Mouse (Mus musculus) heart, embryonic 12.5 days (tissue): ENCODE data around the gene Prdm1. TPM values are rescaled to one million over a fixed set of nuclear protein-coding genes. Genes with fewer than 3 reads are reported as not detected.

ENCODE experiments used
- ATAC-seq: fragments of 200-750 bp; cut with Nextera tagmentation; 2 replicates; pipeline ENCODE4 v1.8.0; 2017; ENCODE audit warnings: moderate TSS enrichment, moderate library complexity; ENCODE audit not compliant: insufficient number of reproducible peaks, low FRiP score
- H3K27ac ChIP-seq: fragments of 300-500 bp; sonication (generic); 2 replicates; pipeline ENCODE4 v1.5.1; 2016; ENCODE audit warnings: mild to moderate bottlenecking, moderate library complexity; ENCODE audit not compliant: poor library complexity, severe bottlenecking
- H3K27me3 ChIP-seq: fragments of 300-500 bp; sonication (generic); replicated peaks from 2 replicates; pipeline ENCODE4 v1.6.1; 2016; ENCODE audit warnings: mild to moderate bottlenecking, moderate library complexity
- H3K36me3 ChIP-seq: fragments of 300-500 bp; sonication (generic); 2 replicates; pipeline ENCODE4 v1.6.1; 2016; ENCODE audit warnings: mild to moderate bottlenecking, moderate library complexity
- H3K4me1 ChIP-seq: fragments of 300-500 bp; sonication (generic); replicated peaks from 2 replicates; pipeline ENCODE4 v1.6.1; 2016; ENCODE audit warnings: mild to moderate bottlenecking
- H3K4me2 ChIP-seq: fragments of 300-500 bp; sonication (generic); 2 replicates; pipeline ENCODE4 v1.6.1; 2016; ENCODE audit warnings: mild to moderate bottlenecking, moderate library complexity
- H3K4me3 ChIP-seq: fragments of 300-500 bp; sonication (generic); 2 replicates; pipeline ENCODE4 v1.5.1; 2016; ENCODE audit warnings: mild to moderate bottlenecking
- H3K9ac ChIP-seq: fragments of 300-500 bp; sonication (generic); 2 replicates; pipeline ENCODE4 v1.6.1; 2016; ENCODE audit warnings: mild to moderate bottlenecking, moderate library complexity
- H3K9me3 ChIP-seq: fragments of 300-500 bp; sonication (generic); replicated peaks from 2 replicates; pipeline ENCODE4 v1.6.1; 2016; ENCODE audit warnings: mild to moderate bottlenecking, moderate library complexity
- WGBS: fragments of 180-500 bp; shearing (Covaris S2); methylation state at CpG from one replicate; pipeline ENCODE4 v1.1.7; 2016; 5-methylcytosine and 5-hydroxymethylcytosine counted together
- polyA plus RNA-seq: library from polyadenylated mRNA; unstranded; fragments of >200 nt; fragmentation: Nextera tagmentation; extraction: Ambion mirVana; gene quantifications from 2 replicates; pipeline ENCODE4 v1.2.1, GENCODE M21; 2016

The Prdm1 gene
- polyA plus RNA-seq, 1 experiment from 2014 or later, result 0.23 TPM

DNA sequence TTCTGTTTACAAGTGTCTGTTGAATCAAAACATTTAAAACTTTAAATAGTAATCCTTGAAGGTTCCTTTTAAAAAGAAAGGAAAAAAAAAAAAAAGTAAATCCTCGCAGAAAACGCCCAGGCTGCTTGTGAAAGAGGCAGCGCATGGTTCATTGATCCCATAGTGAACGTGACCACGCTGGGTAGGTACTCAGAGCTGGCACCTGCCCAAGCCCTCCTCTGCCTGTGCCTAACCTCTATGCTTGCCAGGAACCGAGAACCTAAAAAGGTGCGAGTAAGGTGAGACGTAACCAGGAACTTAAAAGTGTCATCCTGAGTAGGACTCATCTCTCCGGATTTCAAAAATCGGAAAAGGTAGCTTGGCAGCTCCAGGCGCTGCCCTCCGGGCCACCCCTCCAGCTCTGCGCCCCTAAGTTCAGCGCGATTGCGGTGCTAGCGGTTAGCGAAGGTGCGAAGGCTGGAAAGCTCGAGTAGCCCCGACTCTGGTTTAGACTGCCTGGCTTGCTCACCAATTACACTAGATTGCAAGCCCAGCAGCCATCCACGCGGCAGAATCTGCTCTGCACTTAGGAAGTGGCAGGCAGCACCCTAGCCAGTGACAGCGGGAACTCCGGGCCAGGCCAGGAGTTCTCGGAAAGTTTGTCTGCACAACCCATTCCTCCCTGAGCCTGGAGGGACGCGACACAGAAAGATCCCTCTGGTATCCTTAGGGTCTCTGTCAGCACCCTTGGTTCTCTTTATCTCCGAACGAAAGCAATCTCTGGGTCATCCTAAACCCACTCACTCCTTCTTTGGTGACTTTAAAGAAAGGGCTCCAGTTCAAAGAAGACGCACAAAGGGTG is 1.3 kb downstream of the Prdm1 start:
- peak overlapping the region; percentile 68 for H3K4me2 ChIP-seq
- H3K9ac ChIP-seq, result no peak overlapping the region
- no peaks in the 10 kb centered on the region for H3K9me3 ChIP-seq
- H3K27ac ChIP-seq, result no peak overlapping the region
- 2% methylated on average over 31 of the region's 31 CpGs for WGBS
- no peaks in the 10 kb centered on the region for H3K36me3 ChIP-seq
- H3K4me1 ChIP-seq, result peaks cover 17% of the 10 kb centered on the region
- ATAC-seq, result no peak
- peaks cover 44% of the 10 kb centered on the region for H3K27me3 ChIP-seq
- H3K4me3 ChIP-seq, result peak overlapping the region; percentile 35

DNA sequence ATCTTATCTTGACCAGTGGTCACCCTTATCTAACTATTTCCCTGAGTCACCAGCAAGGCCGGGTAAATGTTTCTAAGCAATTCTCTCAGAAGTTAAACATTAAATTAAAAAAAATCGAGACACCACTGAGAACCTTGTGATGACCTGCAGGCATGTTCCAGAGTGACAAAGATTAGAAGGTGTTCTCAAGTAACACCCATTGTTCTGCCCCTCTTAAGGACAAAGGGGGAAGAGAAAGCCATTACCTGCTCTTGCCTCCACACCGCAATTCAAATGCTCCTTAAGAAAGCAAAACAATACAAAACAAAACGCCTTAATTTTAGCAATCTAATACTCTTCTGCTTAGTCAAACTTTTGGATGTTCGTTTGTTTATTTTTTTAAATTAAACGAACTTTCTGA is 8.1 kb downstream of the Prdm1 start:
- ATAC-seq, result no peak
- H3K27ac ChIP-seq, result no peak overlapping the region
- 34% methylated on average over 6 of the region's 6 CpGs for WGBS
- no peak overlapping the region for H3K4me2 ChIP-seq
- H3K4me1 ChIP-seq, result no peaks in the 10 kb centered on the region
- no peak overlapping the region for H3K9ac ChIP-seq
- H3K4me3 ChIP-seq, result no peak overlapping the region
- no peaks in the 10 kb centered on the region for H3K9me3 ChIP-seq
- peaks cover 16% of the 10 kb centered on the region for H3K27me3 ChIP-seq
- H3K36me3 ChIP-seq, result no peaks in the 10 kb centered on the region

GRCm38 (mm10) chr10:44518631-44519030 is 9.7 kb downstream of the Prdm1 start:
- Histone ChIP-seq H3K36me3 (no peaks in the 10 kb centered on the region), H3K27ac (no peak overlapping the region), H3K4me1 (no peaks in the 10 kb centered on the region), H3K4me2 (no peak overlapping the region), H3K9me3 (no peaks in the 10 kb centered on the region), H3K27me3 (peaks cover 9% of the 10 kb centered on the region; the same call in 1 of the 2 replicates), H3K9ac (no peak overlapping the region), H3K4me3 (no peak overlapping the region)
- ATAC-seq, result no peak
- 55% methylated on average over 7 of the region's 7 CpGs for WGBS

GRCm38 (mm10) chr10:44513108-44513507 is 15.2 kb downstream of the Prdm1 start:
- H3K9ac ChIP-seq, result no peak overlapping the region
- no peaks in the 10 kb centered on the region for H3K9me3 ChIP-seq
- H3K4me3 ChIP-seq, result no peak overlapping the region
- WGBS, result 79% methylated on average over 5 of the region's 5 CpGs
- H3K4me2 ChIP-seq, result no peak overlapping the region
- H3K27ac ChIP-seq, result no peak overlapping the region
- H3K36me3 ChIP-seq, result no peaks in the 10 kb centered on the region
- H3K4me1 ChIP-seq, result no peaks in the 10 kb centered on the region
- H3K27me3 ChIP-seq, result peaks cover 16% of the 10 kb centered on the region; the same call in 1 of the 2 replicates
- ATAC-seq, result no peak

GRCm38 (mm10) chr10:44511029-44511428 is 17.3 kb downstream of the Prdm1 start:
- 77% methylated on average over 3 of the region's 3 CpGs for WGBS
- no peak for ATAC-seq
- no peak overlapping the region for H3K9ac ChIP-seq
- no peak overlapping the region for H3K4me2 ChIP-seq
- H3K4me3 ChIP-seq, result no peak overlapping the region
- H3K9me3 ChIP-seq, result no peaks in the 10 kb centered on the region
- no peak overlapping the region for H3K27ac ChIP-seq
- H3K27me3 ChIP-seq, result peaks cover 16% of the 10 kb centered on the region; the same call in 1 of the 2 replicates
- 0 out of 2 replicates have a peak, but pooled peaks cover 3% of the 10 kb centered on the region for H3K4me1 ChIP-seq
- H3K36me3 ChIP-seq, result no peaks in the 10 kb centered on the region

DNA sequence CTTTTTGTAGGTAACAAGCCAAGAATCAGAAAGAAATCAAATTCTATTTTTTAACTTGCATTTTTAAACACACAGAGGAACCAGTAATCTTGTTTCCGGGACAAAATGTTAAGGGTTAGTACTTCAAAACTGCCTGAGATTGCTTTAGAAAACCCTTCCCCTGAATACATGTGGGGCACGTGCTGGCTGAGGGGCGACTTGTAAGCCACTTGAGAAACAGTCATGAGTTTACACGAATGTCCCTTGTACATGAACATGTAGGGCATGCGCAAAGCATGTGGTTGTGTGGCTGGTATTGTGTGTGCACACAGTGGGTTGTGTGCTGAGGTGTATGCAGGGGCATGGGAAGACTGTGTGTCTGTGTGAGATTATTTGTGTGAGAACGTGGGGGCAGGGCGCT is 19.7 kb downstream of the Prdm1 start:
- Histone ChIP-seq H3K36me3 (no peaks in the 10 kb centered on the region), H3K4me2 (no peak overlapping the region), H3K27ac (no peak overlapping the region), H3K9me3 (no peaks in the 10 kb centered on the region), H3K9ac (no peak overlapping the region), H3K4me3 (no peak overlapping the region), H3K4me1 (0 out of 2 replicates have a peak, but pooled peaks cover 3% of the 10 kb centered on the region), H3K27me3 (peaks cover 22% of the 10 kb centered on the region; the same call in 1 of the 2 replicates)
- ATAC-seq, result no peak
- 81% methylated on average over 7 of the region's 7 CpGs for WGBS

DNA sequence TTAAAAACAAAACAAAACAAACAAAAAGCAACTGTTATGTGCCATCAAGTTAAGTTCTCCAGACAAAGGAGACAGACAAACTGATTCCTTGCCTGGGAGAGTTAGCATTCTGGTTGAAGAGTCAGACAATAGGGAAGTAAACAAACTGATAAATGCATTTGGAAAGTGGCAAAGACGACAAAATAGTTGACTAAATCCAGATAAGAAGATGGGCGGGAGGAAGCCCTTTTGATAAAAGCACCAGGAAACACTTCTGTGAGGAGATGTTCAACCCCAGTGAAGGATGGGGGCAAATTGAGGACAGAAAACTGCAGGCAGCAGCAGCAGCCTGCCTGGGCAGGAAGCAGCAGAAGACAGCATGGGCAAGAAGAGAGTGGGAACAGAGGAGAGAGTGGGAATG is 20.3 kb downstream of the Prdm1 start:
- H3K4me2 ChIP-seq, result no peak overlapping the region
- H3K9ac ChIP-seq, result no peak overlapping the region
- 14% methylated on average over 2 of the region's 2 CpGs for whole genome bisulfite sequencing
- no peaks in the 10 kb centered on the region for H3K9me3 ChIP-seq
- no peak overlapping the region for H3K4me3 ChIP-seq
- H3K4me1 ChIP-seq, result 0 out of 2 replicates have a peak, but pooled peaks cover 3% of the 10 kb centered on the region
- H3K27ac ChIP-seq, result no peak overlapping the region
- no peaks in the 10 kb centered on the region for H3K36me3 ChIP-seq
- no peak for ATAC-seq
- peaks cover 19% of the 10 kb centered on the region; the same call in 1 of the 2 replicates for H3K27me3 ChIP-seq

DNA sequence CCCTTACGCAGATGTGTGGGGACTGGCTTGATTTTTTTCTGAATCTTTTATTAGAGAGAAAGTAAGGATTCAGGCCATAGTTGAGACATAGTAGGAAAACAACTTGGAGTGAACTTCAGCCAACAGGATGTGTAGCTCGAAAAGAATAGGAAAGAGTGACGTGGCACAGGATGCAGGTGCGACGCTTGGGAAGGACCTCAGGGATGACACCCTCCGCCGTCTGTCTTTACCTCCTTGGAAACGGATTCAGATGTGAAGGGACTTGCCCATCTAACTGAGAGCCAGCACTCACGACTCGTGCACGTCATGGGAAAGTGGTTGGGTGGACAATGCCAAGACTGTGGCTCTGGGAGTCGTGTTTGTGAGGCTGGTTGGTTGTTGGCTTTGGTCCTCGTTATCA is 25.4 kb downstream of the Prdm1 start:
- ATAC-seq, result no peak
- H3K4me1 ChIP-seq, result 0 out of 2 replicates have a peak, but pooled peaks cover 3% of the 10 kb centered on the region
- H3K27me3 ChIP-seq, result 0 out of 2 replicates have a peak, but pooled peaks cover 9% of the 10 kb centered on the region
- H3K36me3 ChIP-seq, result no peaks in the 10 kb centered on the region
- 64% methylated on average over 13 of the region's 13 CpGs for WGBS
- H3K4me2 ChIP-seq, result no peak overlapping the region
- H3K27ac ChIP-seq, result no peak overlapping the region
- H3K4me3 ChIP-seq, result no peak overlapping the region
- no peak overlapping the region for H3K9ac ChIP-seq
- no peaks in the 10 kb centered on the region for H3K9me3 ChIP-seq

DNA sequence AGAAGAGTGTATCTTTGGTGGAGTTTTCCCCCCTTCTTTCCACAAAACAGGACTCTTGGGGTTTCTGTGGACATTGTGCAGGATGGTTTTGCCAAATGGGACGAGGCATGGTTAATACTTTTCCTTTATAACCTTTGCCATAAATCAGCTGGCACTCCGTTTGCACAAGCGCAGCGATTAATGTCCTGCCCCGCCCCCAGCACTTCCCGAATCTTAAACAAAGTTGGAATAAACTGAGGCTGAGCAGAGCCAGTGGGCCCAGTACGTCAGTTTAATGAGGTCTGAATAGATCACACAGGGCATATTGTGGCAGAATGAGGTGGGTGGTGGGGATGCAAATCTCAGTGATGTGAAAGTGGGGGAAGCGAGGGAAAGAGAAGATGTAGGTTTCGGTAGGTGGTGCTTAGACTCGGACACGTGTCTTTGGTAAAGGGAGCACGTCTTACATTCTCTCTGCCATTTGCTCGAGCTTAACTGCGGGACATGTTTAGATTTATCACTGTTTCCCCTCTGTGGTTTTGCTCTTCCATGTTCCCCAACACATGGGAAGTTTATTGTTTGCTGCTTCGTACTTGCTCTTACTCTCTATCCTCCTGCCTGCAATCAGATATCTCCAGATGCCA is 28.3 kb downstream of the Prdm1 start:
- Histone ChIP-seq H3K9ac (no peak overlapping the region), H3K27me3 (peaks cover 5% of the 10 kb centered on the region; the same call in 1 of the 2 replicates), H3K36me3 (no peaks in the 10 kb centered on the region), H3K4me2 (no peak overlapping the region), H3K4me1 (no peaks in the 10 kb centered on the region), H3K27ac (no peak overlapping the region), H3K9me3 (no peaks in the 10 kb centered on the region), H3K4me3 (no peak overlapping the region)
- WGBS, result 78% methylated on average over 15 of the region's 15 CpGs
- ATAC-seq, result no peak

DNA sequence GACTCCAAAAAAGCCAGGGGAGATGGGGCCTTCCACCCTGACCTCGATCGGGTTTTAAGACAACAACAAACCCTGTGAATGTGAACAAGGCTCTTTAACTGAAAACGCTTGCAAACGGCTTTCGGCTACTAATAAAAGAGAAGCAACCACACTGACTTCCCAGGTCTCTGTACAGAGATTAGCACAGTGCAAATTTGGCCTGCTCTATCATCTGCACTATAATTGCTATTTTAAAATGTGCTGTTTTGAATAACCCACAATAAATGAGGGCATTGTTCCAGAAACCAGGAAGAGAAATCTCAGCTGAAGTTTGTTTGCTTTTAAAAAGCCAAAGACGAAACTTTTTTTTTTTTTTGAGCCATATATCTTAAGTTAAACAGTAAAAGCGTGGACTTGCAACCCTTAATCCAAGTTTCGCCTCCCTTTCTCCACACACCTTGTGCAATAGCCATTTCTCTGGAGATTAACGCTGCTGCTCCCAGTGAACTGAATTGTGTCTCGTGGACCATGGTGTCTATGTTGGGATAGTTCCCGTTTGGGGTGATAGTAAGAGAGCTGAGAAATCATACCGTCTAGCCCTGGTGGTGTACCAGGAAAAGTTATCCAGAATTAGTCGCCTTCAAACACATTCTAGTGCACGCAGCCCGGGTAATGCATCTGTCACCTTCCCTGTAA is 34.3 kb downstream of the Prdm1 start:
- no peak for ATAC-seq
- no peaks in the 10 kb centered on the region for H3K36me3 ChIP-seq
- H3K9me3 ChIP-seq, result no peaks in the 10 kb centered on the region
- WGBS, result 70% methylated on average over 15 of the region's 15 CpGs
- H3K27me3 ChIP-seq, result peaks cover 20% of the 10 kb centered on the region
- H3K9ac ChIP-seq, result no peak overlapping the region
- no peak overlapping the region for H3K4me3 ChIP-seq
- no peaks in the 10 kb centered on the region for H3K4me1 ChIP-seq
- H3K27ac ChIP-seq, result no peak overlapping the region
- no peak overlapping the region for H3K4me2 ChIP-seq
